Mouse (Mus musculus) CH12.LX (cell line): ENCODE measurements around the gene Plvap. TPM values are rescaled to one million over a fixed set of nuclear protein-coding genes. Genes with fewer than 3 reads are reported as not detected.
A peak's percentile ranks its signal among the peaks of the same experiment; 100 is the strongest.

Experiments
- DNase-seq: peaks from one replicate; pipeline ENCODE4 v3.0.0-alpha.2; 2013; ENCODE audit errors: extremely low read depth
- H3K27ac ChIP-seq: 2 replicates; pipeline ENCODE4 v1.5.1; 2012; ENCODE audit warnings: low read depth, mild to moderate bottlenecking, control low read depth, moderate library complexity; ENCODE audit not compliant: insufficient read depth
- H3K27me3 ChIP-seq: replicated peaks from 2 replicates; pipeline ENCODE3; 2012; ENCODE audit warnings: inconsistent platforms
- H3K36me3 ChIP-seq, 2 experiments: replicated peaks in 1 of 2; 2 replicates each; pipeline versions ENCODE3 to v1.6.1; 2012; ENCODE audit warnings: inconsistent platforms in 1 of 2, low read length in 1 of 2, mild to moderate bottlenecking in 1 of 2, mixed read lengths in 1 of 2, moderate library complexity in 1 of 2; ENCODE audit not compliant: control insufficient read depth in 1 of 2, insufficient read depth in 1 of 2
- H3K4me1 ChIP-seq, 2 experiments: 2 replicates each; pipeline ENCODE4 v1.6.1; 2012; ENCODE audit warnings: inconsistent platforms in 1 of 2, moderate library complexity in 1 of 2; ENCODE audit not compliant: insufficient read depth in 2 of 2, control insufficient read depth in 1 of 2
- H3K4me2 ChIP-seq: 2 replicates; pipeline ENCODE4 v1.6.1; 2012; ENCODE audit warnings: low read depth, mild to moderate bottlenecking, control low read depth; ENCODE audit not compliant: poor library complexity, insufficient read depth, severe bottlenecking
- H3K4me3 ChIP-seq, 3 experiments: fragments of 150-350 bp in 1 of 3; sonication (generic) in 1 of 3; replicated peaks in 1 of 3; 2 replicates each; pipeline versions ENCODE3 to v1.5.1; 2011 to 2012; ENCODE audit warnings: low read depth in 2 of 3, low read length in 2 of 3, mild to moderate bottlenecking in 2 of 3, moderate library complexity in 2 of 3, control low read depth in 1 of 3, improper control_type of control experiment in 1 of 3, inconsistent platforms in 1 of 3, mixed read lengths in 1 of 3; ENCODE audit not compliant: poor library complexity in 1 of 3
- H3K79me2 ChIP-seq: replicated peaks from 2 replicates; pipeline ENCODE4 v1.6.1; 2012; ENCODE audit warnings: mild to moderate bottlenecking, moderate library complexity; ENCODE audit not compliant: control insufficient read depth, poor library complexity, insufficient read depth, severe bottlenecking; ENCODE audit errors: extremely low read depth
- H3K9ac ChIP-seq: 2 replicates; pipeline ENCODE4 v1.6.1; 2012; ENCODE audit warnings: low read depth, mild to moderate bottlenecking, control low read depth, moderate library complexity; ENCODE audit not compliant: insufficient read depth
- H3K9me3 ChIP-seq: replicated peaks from 2 replicates; pipeline ENCODE3; 2012; ENCODE audit warnings: low read length, inconsistent platforms, mixed read lengths
- BHLHE40 ChIP-seq: IDR thresholded peaks from 2 replicates; pipeline ENCODE4 v1.6.1; 2011; ENCODE audit warnings: mild to moderate bottlenecking, low read depth, low read length, improper control_type of control experiment
- CHD1 ChIP-seq: IDR thresholded peaks from 2 replicates; pipeline ENCODE4 v1.6.1; 2012; ENCODE audit warnings: low read depth, low read length, improper control_type of control experiment, inconsistent platforms
- CHD2 ChIP-seq: IDR thresholded peaks from 2 replicates; pipeline ENCODE4 v1.6.1; 2011; ENCODE audit warnings: low read length, improper control_type of control experiment
- CTCF ChIP-seq, 2 experiments: IDR thresholded peaks in 1 of 2; conservative IDR thresholded peaks in 1 of 2; 2 replicates each; pipeline ENCODE4 v1.5.1; 2011 to 2012; ENCODE audit warnings: low read depth in 2 of 2, low read length in 2 of 2, improper control_type of control experiment in 1 of 2, inconsistent platforms in 1 of 2, mild to moderate bottlenecking in 1 of 2, moderate library complexity in 1 of 2
- ELF1 ChIP-seq: IDR thresholded peaks from 2 replicates; pipeline ENCODE4 v1.6.1; 2014; ENCODE audit warnings: low read depth, mild to moderate bottlenecking, inconsistent platforms, low read length, improper control_type of control experiment
- EP300 ChIP-seq: IDR thresholded peaks from 2 replicates; pipeline ENCODE4 v1.6.1; 2011; ENCODE audit warnings: low read length, improper control_type of control experiment
- ETS1 ChIP-seq: conservative IDR thresholded peaks from 2 replicates; pipeline ENCODE4 v1.6.1; 2012; ENCODE audit warnings: low read depth, mild to moderate bottlenecking, inconsistent platforms, low read length, improper control_type of control experiment, moderate library complexity
- GABPA ChIP-seq: IDR thresholded peaks from 2 replicates; pipeline ENCODE4 v1.6.1; 2012; ENCODE audit warnings: low read depth, low read length, improper control_type of control experiment, inconsistent platforms; ENCODE audit not compliant: insufficient replicate concordance
- HCFC1 ChIP-seq: IDR thresholded peaks from 2 replicates; pipeline ENCODE4 v1.6.1; 2012; ENCODE audit warnings: low read depth, mild to moderate bottlenecking, inconsistent platforms, low read length, improper control_type of control experiment
- IRF4 ChIP-seq: IDR thresholded peaks from 2 replicates; pipeline ENCODE4 v1.6.1; 2014; ENCODE audit warnings: low read depth, mild to moderate bottlenecking, inconsistent platforms, low read length, improper control_type of control experiment
- JUND ChIP-seq: conservative IDR thresholded peaks from 2 replicates; pipeline ENCODE4 v1.6.1; 2011; ENCODE audit warnings: low read depth, low read length, improper control_type of control experiment
- KAT2A ChIP-seq: IDR thresholded peaks from 2 replicates; pipeline ENCODE4 v1.6.1; 2012; ENCODE audit warnings: low read length, improper control_type of control experiment, inconsistent platforms; ENCODE audit not compliant: insufficient replicate concordance
- MAFK ChIP-seq: IDR thresholded peaks from 2 replicates; pipeline ENCODE4 v1.6.1; 2011; ENCODE audit warnings: low read length, improper control_type of control experiment; ENCODE audit not compliant: insufficient replicate concordance
- MAX ChIP-seq: IDR thresholded peaks from 2 replicates; pipeline ENCODE4 v1.6.1; 2011; ENCODE audit warnings: low read length, improper control_type of control experiment
- MAZ ChIP-seq: IDR thresholded peaks from 2 replicates; pipeline ENCODE4 v1.6.1; 2012; ENCODE audit warnings: low read depth, mild to moderate bottlenecking, inconsistent platforms, low read length, improper control_type of control experiment, moderate library complexity
- MEF2A ChIP-seq: IDR thresholded peaks from 2 replicates; pipeline ENCODE4 v1.6.1; 2014; ENCODE audit warnings: low read depth, mild to moderate bottlenecking, inconsistent platforms, low read length, improper control_type of control experiment, borderline replicate concordance
- MXI1 ChIP-seq: IDR thresholded peaks from 2 replicates; pipeline ENCODE4 v1.6.1; 2011; ENCODE audit warnings: mild to moderate bottlenecking, low read depth, low read length, improper control_type of control experiment
- MYC ChIP-seq: IDR thresholded peaks from 2 replicates; pipeline ENCODE4 v1.6.1; 2011; ENCODE audit warnings: low read depth, mild to moderate bottlenecking, improper control_type of control experiment, low read length
- NELFE ChIP-seq: IDR thresholded peaks from 2 replicates; pipeline ENCODE4 v1.6.1; 2011; ENCODE audit warnings: low read depth, low read length, improper control_type of control experiment
- NRF1 ChIP-seq: IDR thresholded peaks from 2 replicates; pipeline ENCODE4 v1.6.1; 2014; ENCODE audit warnings: low read depth, mild to moderate bottlenecking, inconsistent platforms, low read length, improper control_type of control experiment, moderate library complexity
- POLR2A ChIP-seq: IDR thresholded peaks from 2 replicates; pipeline ENCODE4 v1.6.1; 2011; ENCODE audit warnings: low read depth, mild to moderate bottlenecking, improper control_type of control experiment, low read length
- RAD21 ChIP-seq: IDR thresholded peaks from 2 replicates; pipeline ENCODE4 v1.6.1; 2011; ENCODE audit warnings: low read depth, mild to moderate bottlenecking, low read length, improper control_type of control experiment, moderate library complexity
- RCOR1 ChIP-seq: conservative IDR thresholded peaks from 2 replicates; pipeline ENCODE4 v1.6.1; 2012; ENCODE audit warnings: low read depth, mild to moderate bottlenecking, inconsistent platforms, low read length, improper control_type of control experiment
- SIN3A ChIP-seq: IDR thresholded peaks from 2 replicates; pipeline ENCODE4 v1.6.1; 2012; ENCODE audit warnings: low read length, improper control_type of control experiment, inconsistent platforms
- SMC3 ChIP-seq: IDR thresholded peaks from 2 replicates; pipeline ENCODE4 v1.6.1; 2011; ENCODE audit warnings: low read depth, low read length, improper control_type of control experiment
- TBP ChIP-seq: conservative IDR thresholded peaks from 2 replicates; pipeline ENCODE4 v1.6.1; 2011; ENCODE audit warnings: low read depth, low read length, improper control_type of control experiment
- UBTF ChIP-seq: IDR thresholded peaks from 2 replicates; pipeline ENCODE4 v1.6.1; 2012; ENCODE audit warnings: low read depth, mild to moderate bottlenecking, inconsistent platforms, low read length, improper control_type of control experiment, moderate library complexity
- USF1 ChIP-seq: IDR thresholded peaks from 2 replicates; pipeline ENCODE4 v1.6.1; 2014; ENCODE audit warnings: low read depth, mild to moderate bottlenecking, inconsistent platforms, low read length, improper control_type of control experiment
- USF2 ChIP-seq: conservative IDR thresholded peaks from 2 replicates; pipeline ENCODE4 v1.6.1; 2011; ENCODE audit warnings: low read depth, low read length, improper control_type of control experiment
- ZC3H11A ChIP-seq: IDR thresholded peaks from 2 replicates; pipeline ENCODE4 v1.6.1; 2012; ENCODE audit warnings: low read depth, mild to moderate bottlenecking, inconsistent platforms, low read length, improper control_type of control experiment
- ZMIZ1 ChIP-seq: IDR thresholded peaks from 2 replicates; pipeline ENCODE4 v1.6.1; 2012; ENCODE audit warnings: low read depth, mild to moderate bottlenecking, inconsistent platforms, low read length, improper control_type of control experiment
- ZNF384 ChIP-seq: IDR thresholded peaks from 2 replicates; pipeline ENCODE4 v1.6.1; 2012; ENCODE audit warnings: low read depth, low read length, improper control_type of control experiment, inconsistent platforms
- dilution Hi-C: fragments of 300-500 bp; cut with MboI; formaldehyde crosslinking; loops from 2 replicates; pipeline ENCODE4 v1.14.3; 2020; ENCODE audit warnings: low sequenced_read_pairs; ENCODE audit not compliant: extremely low pct_unique_long_range_greater_than_20kb, extremely low pct_ligation_motif_present
- in situ Hi-C: fragments of 300-500 bp; cut with MboI; formaldehyde crosslinking; loops from 3 replicates; pipeline ENCODE4 v1.14.3; 2019; ENCODE audit warnings: low sequenced_read_pairs, low pct_ligation_motif_present, low pct_unique_long_range_greater_than_20kb, mixed read lengths
- polyA plus RNA-seq: library from polyadenylated mRNA; unstranded; fragments of >175 nt; gene quantifications from 2 replicates; pipeline ENCODE4 v1.2.1, GENCODE M21; 2012; ENCODE audit warnings: low read depth; ENCODE audit not compliant: insufficient read length
- total RNA-seq, 2 experiments: library from RNA; depleted of rRNA; stranded (reverse); fragments of 300-350 nt in 1 of 2; fragments of >200 nt in 1 of 2; gene quantifications; 2 replicates each; pipeline ENCODE4 v1.2.3; 2012 to 2014

Gene Plvap
- total and polyA plus RNA-seq, 3 experiments, result 0.04 to 0.27 TPM; not detected in 1

DNA sequence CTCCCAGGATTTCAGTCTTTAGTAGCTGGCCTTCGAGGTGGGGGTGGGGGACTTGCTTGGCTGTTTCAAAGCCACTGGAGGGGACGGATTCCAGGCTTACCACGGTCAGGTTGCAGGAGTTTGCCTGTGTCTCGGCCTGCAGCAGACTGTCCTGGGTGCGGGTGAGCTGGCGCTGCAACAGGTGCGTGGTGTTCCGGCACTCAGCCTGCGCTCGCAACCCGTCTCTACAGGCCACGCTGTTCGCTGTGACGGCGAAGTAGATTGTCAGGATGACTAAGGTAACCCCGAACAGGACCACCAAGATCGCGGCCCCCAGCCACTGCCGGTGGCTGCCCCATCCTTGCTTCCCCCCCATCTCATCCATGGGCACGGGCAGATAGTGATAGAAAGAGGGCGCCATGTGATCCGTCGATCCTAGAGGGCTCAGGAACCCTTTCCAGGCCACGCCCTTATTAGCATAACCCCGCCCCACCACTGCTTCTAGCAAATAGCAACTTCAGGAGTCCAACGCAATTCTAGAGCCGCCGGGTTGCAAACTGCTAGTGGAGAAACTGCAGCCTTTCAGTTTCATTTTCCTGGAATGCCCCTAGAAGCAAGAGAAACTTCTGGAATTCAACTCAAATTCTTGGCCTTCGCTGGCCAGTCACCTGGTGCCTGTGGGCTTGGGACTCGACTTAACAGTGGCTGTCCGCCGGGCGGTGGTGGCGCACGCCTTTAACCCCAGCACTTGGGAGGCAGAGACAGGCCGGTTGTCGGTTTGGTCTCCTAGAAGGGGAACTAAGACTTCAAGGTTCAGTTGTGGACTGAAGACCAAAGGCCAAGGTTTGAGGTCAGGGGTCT, 25.7 kb upstream of the Plvap start, which contains the start of gene Bst2:
Bst2 (minus strand) TSS at position 429 of the 840 bp plus-strand sequence.
- peak; percentile 98 for DNase-seq
- dilution Hi-C loops, result no loop called here

DNA sequence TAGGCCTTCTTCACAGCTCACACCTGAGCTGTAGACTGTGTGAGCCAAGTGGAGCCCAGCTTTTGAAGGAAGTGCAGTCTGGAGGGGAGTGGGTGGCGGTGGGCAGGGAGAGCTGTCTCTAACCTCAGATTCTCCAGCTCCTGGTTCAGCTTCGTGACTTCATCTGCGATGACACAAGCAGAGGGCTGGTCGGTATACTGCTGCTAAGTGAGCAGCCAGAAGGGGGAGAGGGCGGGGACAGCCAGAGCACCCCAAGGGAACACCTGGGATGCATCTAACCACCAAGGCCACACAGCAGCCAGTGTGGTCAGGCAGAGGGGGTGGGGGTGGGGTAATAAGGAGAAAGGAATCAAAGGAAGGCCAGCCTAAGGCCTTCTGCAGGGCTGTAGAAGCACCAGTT, 24.1 kb upstream of the Plvap start:
- dilution Hi-C loops, result no loop called here
- peak overlapping the region; percentile 90 for H3K4me2 ChIP-seq
- peaks cover 14 to 59% of the 10 kb centered on the region in 2 experiments for H3K4me1 ChIP-seq
- TF ChIP-seq SIN3A (peak; percentile 42; the same call in 1 of the 2 replicates), KAT2A (no peak), CTCF (conservative IDR thresholded peaks at IDR 0.05 in 1 of 2, IDR thresholded peaks at IDR 0.05 in 1 of 2; ENCODE audit: low read depth in 2 of 2, low read length in 2 of 2) (0 out of 4 replicates have a peak, but pooled peaks of 1 of the 2 experiments have one; percentile 12), IRF4 (peak; percentile 62), TBP (no peak), ZMIZ1 (no peak), USF1 (no peak), MAZ (0 out of 2 replicates have a peak, but pooled peaks have one; percentile 57), NRF1 (no peak), JUND (no peak), NELFE (no peak), RAD21 (no peak), POLR2A (peak; percentile 26; the same call in 1 of the 2 replicates), MAX (no peak; the same call in 1 of the 2 replicates), ZC3H11A (no peak), RCOR1 (no peak; the same call in 1 of the 2 replicates), CHD1 (no peak), CHD2 (peak; percentile 67; the same call in 1 of the 2 replicates)

More for the DNA sequence above, 25.7 kb upstream of the Plvap start, which contains the start of gene Bst2:
- TF ChIP-seq CTCF (conservative IDR thresholded peaks at IDR 0.05 in 1 of 2, IDR thresholded peaks at IDR 0.05 in 1 of 2; ENCODE audit: low read depth in 2 of 2, low read length in 2 of 2) (peak in 1 of 2 experiments; percentile 22; a peak in 1 of 4 replicates), MYC (peak; percentile 58; the same call in 1 of the 2 replicates), RCOR1 (no peak), MXI1 (peak; percentile 90; the same call in 1 of the 2 replicates), ZNF384 (no peak), JUND (no peak), POLR2A (peak; percentile 87), IRF4 (peak; percentile 83), MAX (peak; percentile 70; the same call in 1 of the 2 replicates), CHD2 (peak; percentile 5), ELF1 (peak; percentile 22; the same call in 1 of the 2 replicates), NELFE (peak; percentile 64), ETS1 (peak; percentile 27; the same call in 1 of the 2 replicates), MAFK (no peak), ZMIZ1 (0 out of 2 replicates have a peak, but pooled peaks have one; percentile 31), USF2 (peak; percentile 9; the same call in 1 of the 2 replicates), BHLHE40 (0 out of 2 replicates have a peak, but pooled peaks have one; percentile 5), UBTF (0 out of 2 replicates have a peak, but pooled peaks have one; percentile 50), TBP (peak; percentile 83; the same call in 1 of the 2 replicates), SIN3A (peak; percentile 82), KAT2A (0 out of 2 replicates have a peak, but pooled peaks have one; percentile 25), NRF1 (no peak), MAZ (peak; percentile 28; the same call in 1 of the 2 replicates), SMC3 (no peak), USF1 (peak; percentile 43), GABPA (no peak), MEF2A (peak; percentile 15; the same call in 1 of the 2 replicates), HCFC1 (peak; percentile 26; the same call in 1 of the 2 replicates), EP300 (peak; percentile 11)
- Histone ChIP-seq H3K27me3 (no peaks in the 10 kb centered on the region), H3K4me1 (peaks cover 12 to 61% of the 10 kb centered on the region in 2 experiments), H3K79me2 (peaks cover 11% of the 10 kb centered on the region; the same call in 1 of the 2 replicates), H3K4me3 (peak within 1 kb of the TSS; percentile 83 to 93 (median 89)), H3K9me3 (no peaks in the 10 kb centered on the region), H3K36me3 (peaks cover 5 to 16% of the 10 kb centered on the region in 2 experiments), H3K9ac (peak within 1 kb of the TSS; percentile 84), H3K27ac (peak within 1 kb of the TSS; percentile 47), H3K4me2 (peak within 1 kb of the TSS; percentile 90)
- in situ Hi-C loops, result no loop called here

More for the DNA sequence above, 24.1 kb upstream of the Plvap start:
- Histone ChIP-seq H3K36me3 (peaks cover 5 to 15% of the 10 kb centered on the region in 2 experiments), H3K27ac (peak overlapping the region; percentile 47), H3K9me3 (no peaks in the 10 kb centered on the region), H3K27me3 (no peaks in the 10 kb centered on the region), H3K9ac (peak overlapping the region; percentile 84; the same call in 1 of the 2 replicates), H3K4me3 (peak overlapping the region; percentile 83 to 93 (median 89)), H3K79me2 (peaks cover 11% of the 10 kb centered on the region; the same call in 1 of the 2 replicates)
- in situ Hi-C loops, result no loop called here
- DNase-seq, result peak; percentile 79
